Mouse (Mus musculus): ENCODE measurements around the gene Olfr1322.

Gene Olfr1322

DNA sequence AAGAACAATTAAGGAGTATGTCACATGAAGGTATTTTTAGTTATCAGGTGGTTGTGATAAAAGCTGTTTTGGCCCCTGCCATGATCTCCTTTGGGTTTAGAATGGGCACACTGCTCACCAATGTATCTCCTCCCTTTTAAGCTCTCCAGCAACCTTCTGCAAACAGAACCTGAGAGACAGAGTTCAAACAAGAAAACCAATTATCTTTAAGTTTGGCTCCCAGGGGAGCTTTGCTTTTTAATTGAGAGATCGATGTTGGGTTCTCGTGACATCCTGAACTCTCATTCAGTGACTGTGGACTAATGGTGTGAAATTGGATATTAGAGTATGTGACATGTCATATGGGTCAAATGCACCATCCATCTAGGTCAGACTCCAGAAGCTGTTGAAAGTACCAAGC is at the start of gene Olfr1322:
Gene Olfr1322 (minus strand): TSS at position 101 of the 400 bp plus-strand sequence.
- in situ Hi-C loops (cut with MboI; ENCODE audit: unreplicated experiment in 2 of 2): no loop called here

DNA sequence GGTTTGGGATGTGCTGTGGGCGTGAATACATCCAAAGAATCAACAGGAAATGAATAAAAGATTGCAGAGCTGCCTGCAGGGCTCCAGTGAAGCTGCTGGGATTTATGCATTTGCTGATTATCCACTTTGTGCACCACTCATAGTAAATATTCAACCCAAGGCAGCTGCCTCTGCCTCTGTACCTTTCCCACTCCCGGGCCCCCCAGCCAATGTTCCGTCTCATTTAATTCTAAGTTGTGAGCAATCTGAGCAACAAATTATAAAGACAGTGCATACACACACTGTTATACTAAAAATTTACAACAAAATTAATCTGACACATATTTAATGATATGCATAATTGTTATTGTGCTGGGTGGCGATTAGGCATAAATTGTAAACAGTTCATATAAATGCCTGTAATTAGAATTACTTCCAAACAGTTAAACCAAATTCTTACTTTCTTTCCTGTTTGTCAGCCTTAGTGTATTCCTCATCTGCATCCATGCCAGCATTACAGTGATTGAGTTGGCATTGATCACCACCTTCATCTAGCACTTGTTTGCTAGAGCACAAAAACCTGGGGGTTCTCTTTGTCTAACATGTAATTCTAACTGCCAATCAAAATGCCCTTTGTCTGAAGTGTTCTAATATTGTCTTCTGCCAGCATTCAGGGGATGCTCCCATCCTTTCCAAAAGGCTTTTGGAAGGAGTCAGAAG is 13.5 kb downstream of the Olfr1322 start:
- in situ Hi-C loops (cut with MboI; ENCODE audit: unreplicated experiment in 2 of 2): no loop called here

Measured in v-Abl transformed pro-B cells (cell line).